In the genomic region with DNA sequence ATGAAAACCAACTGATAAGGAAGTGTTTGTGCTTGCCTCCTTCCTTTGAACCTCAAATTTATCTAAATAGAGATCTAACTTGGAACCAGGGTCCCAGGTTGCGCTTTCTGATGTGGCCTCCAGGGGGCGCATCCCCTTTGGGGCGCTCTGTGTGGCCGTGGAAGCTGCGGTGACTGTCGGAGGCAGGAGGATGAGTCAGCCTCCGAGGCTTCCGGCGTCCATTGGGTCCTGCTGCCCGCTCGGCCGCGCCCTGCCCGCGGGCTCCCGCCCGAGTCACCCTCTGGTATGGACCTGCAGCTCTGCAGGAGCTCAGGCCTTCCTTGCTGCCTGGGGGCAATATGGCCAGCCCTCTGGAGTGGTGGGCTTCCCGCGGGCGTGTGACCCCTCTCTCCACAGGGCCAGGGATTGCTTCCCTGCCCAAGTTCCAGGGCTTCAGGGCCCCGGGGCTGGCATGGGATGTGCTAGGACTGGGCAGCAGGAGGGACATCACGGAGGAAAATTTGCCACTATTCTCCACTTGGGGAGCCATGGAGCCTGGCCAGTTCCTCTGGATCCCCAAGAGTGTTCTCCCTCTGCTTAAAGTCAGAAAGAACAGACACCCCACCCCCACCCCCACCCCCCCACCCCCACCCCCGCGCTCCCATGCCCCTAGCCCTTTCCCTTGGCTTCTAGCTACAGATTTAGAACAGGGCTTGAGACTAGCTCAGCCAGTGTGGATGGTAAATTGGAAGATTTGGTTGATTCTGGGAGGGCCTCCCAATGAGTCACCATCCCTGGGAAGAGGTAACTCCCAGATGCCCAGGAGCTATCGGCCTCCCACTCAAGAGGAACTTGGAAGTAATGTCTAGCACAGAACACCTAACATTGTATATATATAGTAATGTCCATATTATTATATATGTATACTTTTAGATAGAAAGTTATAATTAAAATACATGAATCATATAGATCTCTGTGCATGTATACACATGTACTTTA, we compare ENCODE assay signal across 8 mouse cellular contexts. TPM values are rescaled to one million over a fixed set of nuclear protein-coding genes. Genes with fewer than 3 reads are reported as not detected.
DNase-seq lines count a peak whose midpoint lies in the region; ATAC-seq lines count a peak whose summit lies in the region.

No protein-coding gene starts in this region.

- H3K4me3 ChIP-seq in intestine, embryonic 14.5 days (ENCODE audit: low read depth, low read length) = peak overlapping the region; percentile 40

- DNase-seq in adrenal gland, adult (ENCODE audit: inconsistent age in 2 of 2, low spot score in 1 of 2) = peak; percentile 90 to 96
- DNase-seq in embryo, embryonic 10 days (ENCODE audit: low spot score) = peak; percentile 86
- peak; percentile 88 for DNase-seq in gastrocnemius, postnatal 14 days
- DNase-seq in intestine, embryonic 14.5 days (ENCODE audit: low spot score) = peak; percentile 92
- peak; percentile 72 for DNase-seq in left cerebral cortex, postnatal 25 days (ENCODE audit: low spot score in 2 of 2)
- peak; percentile 88 for DNase-seq in mesoderm, embryonic 11.5 days (ENCODE audit: low read depth, low spot score)
- DNase-seq in right cerebral cortex, postnatal 25 days = peak; percentile 66
- DNase-seq in urinary bladder, postnatal 4 days (ENCODE audit: low spot score in 2 of 2) = peak; percentile 80 to 88

- H3K4me2 ChIP-seq in intestine, embryonic 14.5 days (ENCODE audit: low read length) = peak overlapping the region; percentile 96

- H3K36me3 ChIP-seq in intestine, embryonic 14.5 days (ENCODE audit: control insufficient read depth, insufficient read depth, low read length) = no peaks in the 10 kb centered on the region

- 0 out of 2 replicates have a peak overlapping the region, but pooled peaks have one; percentile 65 for H3K27ac ChIP-seq in intestine, embryonic 14.5 days (ENCODE audit: low read depth)

- 1% methylated on average over 25 of the region's 25 CpGs for WGBS in intestine, embryonic 14.5 days

- H3K27me3 ChIP-seq in intestine, embryonic 14.5 days (replicated peaks; ENCODE audit: control insufficient read depth, insufficient read depth, low read length) = no peaks in the 10 kb centered on the region

- intact Hi-C loops in gastrocnemius, postnatal 14 days (cut with DNase I; ENCODE audit: low total_unique reads) = no loop called here
- intact Hi-C loops in left cerebral cortex, postnatal 25 days (cut with DNase I) = loop anchor here (1.0 kb wide), 1 partner anchor 72 kb away; no protein-coding TSS in a partner anchor

- H3K9me3 ChIP-seq in intestine, embryonic 14.5 days (ENCODE audit: control insufficient read depth, low read length) = no peaks in the 10 kb centered on the region

- peak; percentile 78 for ATAC-seq in intestine, embryonic 14.5 days (replicated peaks; ENCODE audit: low FRiP score, low TSS enrichment, low read depth)

- H3K9ac ChIP-seq in intestine, embryonic 14.5 days (ENCODE audit: low read length) = peak overlapping the region; percentile 60

- peaks cover 21% of the 10 kb centered on the region for H3K4me1 ChIP-seq in intestine, embryonic 14.5 days (replicated peaks; ENCODE audit: control insufficient read depth, insufficient read depth, low read length)

RNA-seq across cellular contexts. Expression of a gene that starts 46.1 kb away (rescaled TPM):
- total RNA-seq in gastrocnemius, postnatal 14 days (2021) = not detected
- polyA plus RNA-seq in intestine, embryonic 14.5 days (2014; fragmentation: Nextera tagmentation; extraction: Ambion mirVana) = 2.4 and 2.8 TPM in 2 replicates
- under 1 TPM; 0.25 to 0.39 TPM for total RNA-seq in left cerebral cortex, postnatal 25 days (2021)

Comparison
In these comparisons a context has a peak if more than half of its experiments do, and no peak if none do; other contexts are left out.
1. Peak in every context shown above with its lines: DNase-seq, ATAC-seq, H3K4me3 ChIP-seq and H3K27ac ChIP-seq.